Mouse (Mus musculus): ENCODE measurements around the gene Celf1. TPM values are rescaled to one million over a fixed set of nuclear protein-coding genes. Genes with fewer than 3 reads are reported as not detected.

The Celf1 gene
- total and polyA plus RNA-seq, 3 experiments: 29.7 to 69.7 (median 52.8) TPM

DNA sequence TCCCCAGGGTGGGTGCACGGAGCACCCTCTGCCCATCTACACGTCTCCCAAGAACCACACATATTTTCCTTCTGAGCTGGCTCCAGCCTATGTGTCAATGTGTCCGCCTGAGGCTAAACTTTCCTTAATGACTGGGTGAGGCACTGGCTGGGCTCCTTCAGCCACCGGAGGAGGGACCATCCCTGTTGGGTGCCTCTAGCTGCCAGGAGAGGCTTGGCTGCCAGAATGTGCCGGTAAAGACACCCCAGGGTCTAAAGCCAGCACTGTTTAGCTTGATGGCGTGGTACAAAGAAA lies 128.6 kb downstream of the Celf1 start:
- H3K9me3 ChIP-seq (replicated peaks; ENCODE audit: low read length): no peaks in the 10 kb centered on the region
- no peak overlapping the region for H3K4me2 ChIP-seq (ENCODE audit: insufficient read depth, low read depth, poor library complexity, severe bottlenecking)
- H3K4me1 ChIP-seq (ENCODE audit: control insufficient read depth in 1 of 2, insufficient read depth in 2 of 2): peaks cover 20 to 35% of the 10 kb centered on the region in 2 experiments
- in situ Hi-C loops (cut with MboI; ENCODE audit: low pct_ligation_motif_present, low pct_unique_long_range_greater_than_20kb, low sequenced_read_pairs): no loop called here
- no peak overlapping the region for H3K4me3 ChIP-seq (replicated peaks in 1 of 3; ENCODE audit: low read depth in 2 of 3, low read length in 2 of 3, poor library complexity in 1 of 3)
- H3K27ac ChIP-seq (ENCODE audit: insufficient read depth, low read depth): no peak overlapping the region
- H3K79me2 ChIP-seq (replicated peaks; ENCODE audit: control insufficient read depth, extremely low read depth, insufficient read depth, poor library complexity, severe bottlenecking): no peaks in the 10 kb centered on the region
- dilution Hi-C loops (cut with MboI; ENCODE audit: extremely low pct_ligation_motif_present, extremely low pct_unique_long_range_greater_than_20kb, low sequenced_read_pairs): no loop called here
- H3K27me3 ChIP-seq (replicated peaks): no peaks in the 10 kb centered on the region
- peaks cover 19 to 40% of the 10 kb centered on the region in 2 experiments for H3K36me3 ChIP-seq (replicated peaks in 1 of 2; ENCODE audit: control insufficient read depth in 1 of 2, insufficient read depth in 1 of 2, low read length in 1 of 2)
- no peak overlapping the region for H3K9ac ChIP-seq (ENCODE audit: insufficient read depth, low read depth)
- TF ChIP-seq MXI1 (IDR thresholded peaks at IDR 0.05; ENCODE audit: low read depth, low read length): no peak
- TF ChIP-seq E2F4 (IDR thresholded peaks at IDR 0.05; ENCODE audit: insufficient replicate concordance, low read depth, low read length): no peak
- no peak for TF ChIP-seq ELF1 (IDR thresholded peaks at IDR 0.05; ENCODE audit: low read depth, low read length)
- no peak for TF ChIP-seq RCOR1 (conservative IDR thresholded peaks at IDR 0.05; ENCODE audit: low read depth, low read length)
- no peak for TF ChIP-seq CTCF (conservative IDR thresholded peaks at IDR 0.05 in 1 of 2, IDR thresholded peaks at IDR 0.05 in 1 of 2; ENCODE audit: low read depth in 2 of 2, low read length in 2 of 2)
- no peak for TF ChIP-seq ZNF384 (IDR thresholded peaks at IDR 0.05; ENCODE audit: low read depth, low read length)
- TF ChIP-seq ZC3H11A (IDR thresholded peaks at IDR 0.05; ENCODE audit: low read depth, low read length): no peak
- TF ChIP-seq IRF4 (IDR thresholded peaks at IDR 0.05; ENCODE audit: low read depth, low read length): no peak
- no peak for TF ChIP-seq MAZ (IDR thresholded peaks at IDR 0.05; ENCODE audit: low read depth, low read length)
- TF ChIP-seq KAT2A (IDR thresholded peaks at IDR 0.05; ENCODE audit: insufficient replicate concordance, low read length): no peak
- TF ChIP-seq BHLHE40 (IDR thresholded peaks at IDR 0.05; ENCODE audit: low read depth, low read length): no peak
- no peak for TF ChIP-seq SMC3 (IDR thresholded peaks at IDR 0.05; ENCODE audit: low read depth, low read length)
- TF ChIP-seq TCF12 (IDR thresholded peaks at IDR 0.05; ENCODE audit: low read depth, low read length): no peak
- no peak for TF ChIP-seq CHD2 (IDR thresholded peaks at IDR 0.05; ENCODE audit: low read length)
- TF ChIP-seq RAD21 (IDR thresholded peaks at IDR 0.05; ENCODE audit: low read depth, low read length): no peak
- no peak for DNase-seq (ENCODE audit: extremely low read depth)

Other genes with a start within 250 kb of the Celf1 start
- 33.6 and 41.3 TPM in 2 replicates for gene Fnbp4, start 195.0 kb upstream of the Celf1 start, total RNA-seq (2012; rRNA removed)
- 48.8 and 54.9 TPM in 2 replicates for gene Fnbp4, start 195.0 kb upstream of the Celf1 start, total RNA-seq (2014; rRNA removed)
- gene Fnbp4, start 195.0 kb upstream of the Celf1 start, polyA plus RNA-seq (2012; ENCODE audit: insufficient read length, low read depth): 66.7 and 74.0 TPM in 2 replicates
- gene Agbl2, start 157.7 kb upstream of the Celf1 start, total RNA-seq (2012; rRNA removed): not detected in 2 replicates
- not detected in 2 replicates for gene Agbl2, start 157.7 kb upstream of the Celf1 start, total RNA-seq (2014; rRNA removed)
- not detected in 2 replicates for gene Agbl2, start 157.7 kb upstream of the Celf1 start, polyA plus RNA-seq (2012; ENCODE audit: insufficient read length, low read depth)
- 70.0 and 82.8 TPM in 2 replicates for gene Mtch2, start 93.2 kb upstream of the Celf1 start, total RNA-seq (2012; rRNA removed)
- 158 and 173 TPM in 2 replicates for gene Mtch2, start 93.2 kb upstream of the Celf1 start, total RNA-seq (2014; rRNA removed)
- gene Mtch2, start 93.2 kb upstream of the Celf1 start, polyA plus RNA-seq (2012; ENCODE audit: insufficient read length, low read depth): 162 and 209 TPM in 2 replicates
- gene C1qtnf4, start 54.5 kb upstream of the Celf1 start, total RNA-seq (2012; rRNA removed): not detected in 2 replicates
- gene C1qtnf4, start 54.5 kb upstream of the Celf1 start, total RNA-seq (2014; rRNA removed): not detected in 2 replicates
- not detected in 2 replicates for gene C1qtnf4, start 54.5 kb upstream of the Celf1 start, polyA plus RNA-seq (2012; ENCODE audit: insufficient read length, low read depth)
- gene Kbtbd4, start 35.6 kb upstream of the Celf1 start, total RNA-seq (2012; rRNA removed): 20.5 and 28.4 TPM in 2 replicates
- 19.5 and 20.1 TPM in 2 replicates for gene Kbtbd4, start 35.6 kb upstream of the Celf1 start, total RNA-seq (2014; rRNA removed)
- 21.7 and 24.9 TPM in 2 replicates for gene Kbtbd4, start 35.6 kb upstream of the Celf1 start, polyA plus RNA-seq (2012; ENCODE audit: insufficient read length, low read depth)
- 133 and 146 TPM in 2 replicates for gene Ndufs3, start 35.6 kb upstream of the Celf1 start, total RNA-seq (2012; rRNA removed)
- gene Ndufs3, start 35.6 kb upstream of the Celf1 start, total RNA-seq (2014; rRNA removed): 182 and 195 TPM in 2 replicates
- 185 and 190 TPM in 2 replicates for gene Ndufs3, start 35.6 kb upstream of the Celf1 start, polyA plus RNA-seq (2012; ENCODE audit: insufficient read length, low read depth)
- 0.08 TPM in 1 of 2 replicates, not detected in the other for gene Rapsn, start 95.2 kb downstream of the Celf1 start, total RNA-seq (2012; rRNA removed)
- gene Rapsn, start 95.2 kb downstream of the Celf1 start, total RNA-seq (2014; rRNA removed): 0.15 TPM in 1 of 2 replicates, not detected in the other
- 0.40 TPM in 1 of 2 replicates, not detected in the other for gene Rapsn, start 95.2 kb downstream of the Celf1 start, polyA plus RNA-seq (2012; ENCODE audit: insufficient read length, low read depth)
- 214 and 283 TPM in 2 replicates for gene Psmc3, start 113.6 kb downstream of the Celf1 start, total RNA-seq (2012; rRNA removed)
- gene Psmc3, start 113.6 kb downstream of the Celf1 start, total RNA-seq (2014; rRNA removed): 242 and 257 TPM in 2 replicates
- gene Psmc3, start 113.6 kb downstream of the Celf1 start, polyA plus RNA-seq (2012; ENCODE audit: insufficient read length, low read depth): 284 and 353 TPM in 2 replicates
- 7.5 and 8.4 TPM in 2 replicates for gene Slc39a13, start 130.0 kb downstream of the Celf1 start, total RNA-seq (2012; rRNA removed)
- gene Slc39a13, start 130.0 kb downstream of the Celf1 start, total RNA-seq (2014; rRNA removed): 3.5 and 4.3 TPM in 2 replicates
- gene Slc39a13, start 130.0 kb downstream of the Celf1 start, polyA plus RNA-seq (2012; ENCODE audit: insufficient read length, low read depth): 7.2 and 8.1 TPM in 2 replicates
- 22.7 and 24.7 TPM in 2 replicates for gene Spi1, start 142.0 kb downstream of the Celf1 start, total RNA-seq (2012; rRNA removed)
- gene Spi1, start 142.0 kb downstream of the Celf1 start, total RNA-seq (2014; rRNA removed): 29.7 and 42.6 TPM in 2 replicates
- gene Spi1, start 142.0 kb downstream of the Celf1 start, polyA plus RNA-seq (2012; ENCODE audit: insufficient read length, low read depth): 35.2 and 45.7 TPM in 2 replicates
- gene Mybpc3, start 177.8 kb downstream of the Celf1 start, total RNA-seq (2012; rRNA removed): 0.04 TPM in 2 replicates
- gene Mybpc3, start 177.8 kb downstream of the Celf1 start, total RNA-seq (2014; rRNA removed): 0.07 and 0.15 TPM in 2 replicates
- 0.27 TPM in 2 replicates for gene Mybpc3, start 177.8 kb downstream of the Celf1 start, polyA plus RNA-seq (2012; ENCODE audit: insufficient read length, low read depth)
- 12.8 and 14.6 TPM in 2 replicates for gene Madd, start 243.5 kb downstream of the Celf1 start, total RNA-seq (2012; rRNA removed)
- gene Madd, start 243.5 kb downstream of the Celf1 start, total RNA-seq (2014; rRNA removed): 4.7 and 4.8 TPM in 2 replicates
- 15.6 and 18.3 TPM in 2 replicates for gene Madd, start 243.5 kb downstream of the Celf1 start, polyA plus RNA-seq (2012; ENCODE audit: insufficient read length, low read depth)